Mouse (Mus musculus) hindbrain, postnatal 0 days (tissue): ENCODE results near the gene Slc29a3. TPM values are rescaled to one million over a fixed set of nuclear protein-coding genes. Genes with fewer than 3 reads are reported as not detected.

Source experiments
- ATAC-seq: fragments of 200-750 bp; cut with Nextera tagmentation; 2 replicates; pipeline ENCODE4 v1.8.0; 2017; ENCODE audit warnings: mild to moderate bottlenecking, moderate TSS enrichment, moderate library complexity
- DNase-seq: peaks from one replicate; pipeline ENCODE4 v3.0.0-alpha.2; 2015; ENCODE audit warnings: low spot score
- H3K27ac ChIP-seq: fragments of 300-500 bp; sonication (generic); 2 replicates; pipeline ENCODE4 v1.5.1; 2014; ENCODE audit warnings: mild to moderate bottlenecking
- H3K27me3 ChIP-seq: fragments of 300-500 bp; sonication (generic); 2 replicates; pipeline ENCODE4 v1.6.1; 2014; ENCODE audit warnings: low read length, mixed read lengths; ENCODE audit not compliant: insufficient read depth
- H3K36me3 ChIP-seq: fragments of 300-500 bp; sonication (generic); 2 replicates; pipeline ENCODE4 v1.6.1; 2014; ENCODE audit warnings: low read length, mixed read lengths; ENCODE audit not compliant: insufficient read depth
- H3K4me1 ChIP-seq: fragments of 300-500 bp; sonication (generic); 2 replicates; pipeline ENCODE4 v1.6.1; 2014; ENCODE audit warnings: antibody characterized with exemption, low read length, mixed read lengths; ENCODE audit not compliant: insufficient read depth
- H3K4me2 ChIP-seq: fragments of 300-500 bp; sonication (generic); 2 replicates; pipeline ENCODE4 v1.6.1; 2014; ENCODE audit warnings: low read depth, mild to moderate bottlenecking, low read length, moderate library complexity, mixed read lengths
- H3K4me3 ChIP-seq: fragments of 300-500 bp; sonication (generic); 2 replicates; pipeline ENCODE4 v1.5.1; 2014; ENCODE audit warnings: low read length
- H3K9ac ChIP-seq: fragments of 300-500 bp; sonication (generic); replicated peaks from 2 replicates; pipeline ENCODE4 v1.6.1; 2014; ENCODE audit warnings: mild to moderate bottlenecking, low read length, moderate library complexity, mixed read lengths
- H3K9me3 ChIP-seq: fragments of 300-500 bp; sonication (generic); 2 replicates; pipeline ENCODE4 v1.6.1; 2016; ENCODE audit warnings: low read length, mixed read lengths
- CTCF ChIP-seq: IDR thresholded peaks from 2 replicates; pipeline ENCODE4 v1.5.1; 2016; ENCODE audit warnings: antibody characterized with exemption, control low read depth, low read depth
- WGBS: fragments of 180-500 bp; shearing (Covaris S2); extraction: QIAGEN DNeasy Blood & Tissue Kit; methylation state at CpG from one replicate; pipeline ENCODE4 v1.1.7; 2014; 5-methylcytosine and 5-hydroxymethylcytosine counted together
- polyA plus RNA-seq: library from polyadenylated mRNA; unstranded; fragments of >200 nt; fragmentation: Nextera tagmentation; extraction: Ambion mirVana; gene quantifications from 2 replicates; pipeline ENCODE4 v1.2.1, GENCODE M21; 2015
- total RNA-seq: library from RNA; depleted of rRNA; stranded (reverse); fragments of >200 nt; gene quantifications from 2 replicates; pipeline ENCODE4 v1.2.3, GENCODE M21; 2014

Slc29a3 gene
- total and polyA plus RNA-seq, 2 experiments from 2014 or later: 9.1 to 10.0 TPM

DNA sequence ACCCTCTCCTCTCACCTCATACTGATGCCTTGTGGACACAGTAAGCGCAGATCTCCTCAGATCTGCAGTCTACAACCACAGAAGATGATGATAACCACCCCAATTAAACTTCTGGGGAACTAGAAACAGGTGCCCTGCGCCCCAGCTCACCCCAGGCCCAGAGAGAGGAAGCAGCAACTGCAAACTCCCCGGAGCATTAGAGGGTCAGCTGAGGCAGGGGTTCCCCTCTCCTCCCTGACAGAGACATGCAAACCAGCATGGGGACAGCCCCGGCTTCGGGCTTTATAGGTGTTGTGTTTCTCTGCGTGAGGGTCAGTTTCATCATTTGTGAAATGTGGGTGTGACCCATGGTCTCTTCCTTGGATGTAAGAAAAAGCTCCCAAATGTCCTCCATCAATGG, 54.8 kb downstream of the Slc29a3 start:
- no peak overlapping the region for H3K4me3 ChIP-seq
- H3K27me3 ChIP-seq: 0 out of 2 replicates have a peak, but pooled peaks cover 6% of the 10 kb centered on the region
- no peaks in the 10 kb centered on the region for H3K4me1 ChIP-seq
- H3K9ac ChIP-seq: no peak overlapping the region
- no peak for TF ChIP-seq CTCF
- H3K4me2 ChIP-seq: no peak overlapping the region
- no peak for DNase-seq
- no peak for ATAC-seq
- 88% methylated on average over 6 of the region's 6 CpGs for WGBS
- H3K36me3 ChIP-seq: no peaks in the 10 kb centered on the region
- no peak overlapping the region for H3K27ac ChIP-seq
- no peaks in the 10 kb centered on the region for H3K9me3 ChIP-seq

DNA sequence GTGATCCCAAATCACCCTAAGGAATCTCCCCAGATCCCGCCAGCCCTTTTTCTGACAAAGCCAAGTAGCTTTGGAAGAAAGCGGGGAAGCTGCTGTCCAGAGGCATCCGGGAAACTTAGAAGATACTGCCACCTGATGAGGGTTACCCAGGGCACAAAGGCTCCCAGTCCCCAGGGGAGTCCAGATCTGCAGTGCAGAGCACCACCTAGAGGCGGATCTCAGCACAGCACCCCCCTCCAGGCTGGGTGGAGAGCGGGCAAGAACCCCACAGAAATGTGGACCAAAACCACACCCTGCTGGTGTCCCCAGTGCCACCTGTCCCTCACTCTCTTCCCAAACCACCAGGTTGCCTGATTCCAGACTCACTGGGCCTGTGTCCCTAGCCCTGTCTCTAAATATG, 55.6 kb downstream of the Slc29a3 start:
- 24% methylated on average over 5 of the region's 5 CpGs for WGBS
- ATAC-seq: 0 out of 2 replicates have a peak, but pooled peaks have one; percentile 60
- peak; percentile 69 for DNase-seq
- H3K4me2 ChIP-seq: no peak overlapping the region
- peak; percentile 89 for TF ChIP-seq CTCF
- no peak overlapping the region for H3K4me3 ChIP-seq
- no peaks in the 10 kb centered on the region for H3K9me3 ChIP-seq
- H3K9ac ChIP-seq: no peak overlapping the region
- no peak overlapping the region for H3K27ac ChIP-seq
- H3K36me3 ChIP-seq: no peaks in the 10 kb centered on the region
- H3K4me1 ChIP-seq: no peaks in the 10 kb centered on the region
- 0 out of 2 replicates have a peak, but pooled peaks cover 6% of the 10 kb centered on the region for H3K27me3 ChIP-seq

GRCm38 (mm10) chr10:60696390-60696789, 56.2 kb downstream of the Slc29a3 start, which contains the start of gene Cdh23:
Gene Cdh23, minus strand, starts transcription at chr10:60696490.
- no peak for TF ChIP-seq CTCF
- Histone ChIP-seq H3K4me2 (no peak within 1 kb of the TSS), H3K4me3 (no peak within 1 kb of the TSS), H3K36me3 (no peaks in the 10 kb centered on the region), H3K9me3 (no peaks in the 10 kb centered on the region), H3K9ac (no peak within 1 kb of the TSS), H3K27me3 (0 out of 2 replicates have a peak, but pooled peaks cover 6% of the 10 kb centered on the region), H3K27ac (no peak within 1 kb of the TSS), H3K4me1 (0 out of 2 replicates have a peak, but pooled peaks cover 2% of the 10 kb centered on the region)
- 90% methylated on average over 6 of the region's 6 CpGs for WGBS
- ATAC-seq (no peak), DNase-seq (no peak)

- ATAC-seq (no peak), DNase-seq (peak; percentile 52)
- 50% methylated on average over 20 of the region's 20 CpGs for WGBS
- no peak overlapping the region for H3K9ac ChIP-seq
- TF ChIP-seq CTCF: no peak
- H3K27ac ChIP-seq: no peak overlapping the region
- H3K27me3 ChIP-seq: peaks cover 8% of the 10 kb centered on the region; the same call in 1 of the 2 replicates
- H3K4me1 ChIP-seq: 0 out of 2 replicates have a peak, but pooled peaks cover 2% of the 10 kb centered on the region
- H3K4me2 ChIP-seq: no peak overlapping the region
- no peaks in the 10 kb centered on the region for H3K36me3 ChIP-seq
- no peak overlapping the region for H3K4me3 ChIP-seq
- H3K9me3 ChIP-seq: no peaks in the 10 kb centered on the region
Observed at GRCm38 (mm10) chr10:60691671-60692390, 60.8 kb downstream of the Slc29a3 start.

GRCm38 (mm10) chr10:60690960-60691359, 61.6 kb downstream of the Slc29a3 start:
- ATAC-seq (no peak), DNase-seq (no peak)
- Histone ChIP-seq H3K9ac (no peak overlapping the region), H3K27me3 (peaks cover 17% of the 10 kb centered on the region), H3K4me3 (no peak overlapping the region), H3K27ac (no peak overlapping the region), H3K36me3 (no peaks in the 10 kb centered on the region), H3K4me2 (no peak overlapping the region), H3K4me1 (peaks cover 9% of the 10 kb centered on the region), H3K9me3 (no peaks in the 10 kb centered on the region)
- no peak for TF ChIP-seq CTCF
- 53% methylated on average over 6 of the region's 6 CpGs for WGBS

DNA sequence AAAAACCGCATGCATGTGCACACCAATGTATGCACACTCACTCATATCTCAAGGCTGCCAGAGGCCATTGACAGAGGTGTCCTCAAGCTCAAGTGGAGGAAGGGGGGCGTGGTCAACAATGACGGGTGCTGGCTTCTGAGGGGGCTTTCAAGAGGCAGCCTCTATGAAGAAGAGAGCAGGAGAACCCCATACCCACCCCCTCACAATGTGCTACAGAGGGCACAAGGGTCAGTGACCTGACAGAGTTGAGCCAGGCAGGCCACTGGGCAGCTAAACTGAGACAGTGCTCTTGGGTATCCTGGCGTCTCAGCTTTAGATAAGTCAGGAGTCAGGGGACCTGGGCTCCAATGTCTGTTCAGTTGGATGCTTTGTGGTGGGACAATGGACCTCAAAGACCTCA, 63.2 kb downstream of the Slc29a3 start:
- Histone ChIP-seq H3K4me1 (peaks cover 9% of the 10 kb centered on the region), H3K9ac (no peak overlapping the region), H3K27me3 (peaks cover 33% of the 10 kb centered on the region), H3K36me3 (no peaks in the 10 kb centered on the region), H3K4me2 (no peak overlapping the region), H3K9me3 (no peaks in the 10 kb centered on the region), H3K4me3 (no peak overlapping the region), H3K27ac (no peak overlapping the region)
- no peak for DNase-seq
- no peak for TF ChIP-seq CTCF
- ATAC-seq: no peak
- WGBS: 75% methylated on average over 4 of the region's 4 CpGs
